Mouse (Mus musculus) spleen, adult 2 months (tissue): ENCODE data around the gene Gm43302. TPM values are rescaled to one million over a fixed set of nuclear protein-coding genes. Genes with fewer than 3 reads are reported as not detected.
"Not testable (repeated sequence)": the region's sequence is repeated elsewhere in the genome, so short reads cannot be mapped to it uniquely, and the experiment has no call there.

Experiments
- DNase-seq, 2 experiments: peaks; one replicate each; pipeline versions ENCODE4 v3.0.0 to v3.0.0-alpha.2; 2012 to 2021; ENCODE audit warnings: low spot score in 2 of 2, low read depth in 1 of 2
- H3K27ac ChIP-seq: fragments of 200-500 bp; 2 replicates; pipeline ENCODE4 v1.5.1; 2012; ENCODE audit warnings: low read length, inconsistent platforms; ENCODE audit not compliant: insufficient read depth
- H3K27me3 ChIP-seq: fragments of 200-500 bp; 2 replicates; pipeline ENCODE4 v1.6.1; 2012; ENCODE audit warnings: mild to moderate bottlenecking, moderate library complexity, low read length, inconsistent platforms; ENCODE audit not compliant: control insufficient read depth, insufficient read depth
- H3K36me3 ChIP-seq: fragments of 200-500 bp; 2 replicates; pipeline ENCODE4 v1.6.1; 2012; ENCODE audit warnings: mild to moderate bottlenecking, low read length, inconsistent platforms; ENCODE audit not compliant: control insufficient read depth, insufficient read depth
- H3K4me1 ChIP-seq: fragments of 200-500 bp; 2 replicates; pipeline ENCODE4 v1.6.1; 2011; ENCODE audit warnings: inconsistent platforms; ENCODE audit not compliant: control insufficient read depth, insufficient read depth, insufficient read length
- H3K4me3 ChIP-seq: fragments of 200-500 bp; 2 replicates; pipeline ENCODE4 v1.5.1; 2011; ENCODE audit warnings: mild to moderate bottlenecking, inconsistent platforms; ENCODE audit not compliant: insufficient read depth, insufficient read length; ENCODE audit errors: extremely low read depth
- CTCF ChIP-seq: fragments of 200-500 bp; IDR thresholded peaks from 2 replicates; pipeline ENCODE4 v1.5.1; 2011; ENCODE audit warnings: mild to moderate bottlenecking, inconsistent platforms; ENCODE audit not compliant: insufficient read depth, insufficient read length, insufficient replicate concordance; ENCODE audit errors: extremely low read depth
- POLR2A ChIP-seq: fragments of 200-500 bp; IDR thresholded peaks from 2 replicates; pipeline ENCODE4 v1.6.1; 2011; ENCODE audit warnings: low read depth, low read length, inconsistent platforms
- WGBS: fragments of 180-500 bp; shearing (Covaris S2); methylation state at CpG from one replicate; pipeline ENCODE4 v1.1.7; 2018; 5-methylcytosine and 5-hydroxymethylcytosine counted together
- polyA plus RNA-seq: library from polyadenylated mRNA; depleted of rRNA; stranded (reverse); fragments of >200 nt; gene quantifications from 2 replicates; pipeline ENCODE4 v1.2.3, GENCODE M21; 2012

Gm43302 gene
- polyA plus RNA-seq, 1 experiment = 1.0 TPM

GRCm38 (mm10) chr5:105301963-105302362, 8.5 kb upstream of the Gm43302 start:
- WGBS = 90% methylated on average over 4 of the region's 4 CpGs
- Histone ChIP-seq H3K4me1 (no peaks in the 10 kb centered on the region), H3K4me3 (no peak overlapping the region), H3K27me3 (no peaks in the 10 kb centered on the region), H3K27ac (no peak overlapping the region), H3K36me3 (no peaks in the 10 kb centered on the region)
- no peak for DNase-seq
- no peak for TF ChIP-seq POLR2A

- H3K27me3 ChIP-seq = no peaks in the 10 kb centered on the region
- no peak overlapping the region for H3K4me3 ChIP-seq
- no peaks in the 10 kb centered on the region for H3K36me3 ChIP-seq
- TF ChIP-seq POLR2A (no peak), CTCF (no peak)
- WGBS = 81% methylated on average over 2 of the region's 2 CpGs
- no peak overlapping the region for H3K27ac ChIP-seq
- no peak for DNase-seq
- H3K4me1 ChIP-seq = no peaks in the 10 kb centered on the region
These were observed 8.0 kb upstream of the Gm43302 start for GRCm38 (mm10) chr5:105301531-105301930.

GRCm38 (mm10) chr5:105295746-105296145, 2.3 kb upstream of the Gm43302 start:
- no peak for DNase-seq
- H3K36me3 ChIP-seq = no peaks in the 10 kb centered on the region
- H3K27me3 ChIP-seq = no peaks in the 10 kb centered on the region
- H3K4me3 ChIP-seq = no peak overlapping the region
- WGBS = 88% methylated on average over 3 of the region's 3 CpGs
- no peak overlapping the region for H3K27ac ChIP-seq
- peaks cover 6% of the 10 kb centered on the region; the same call in 1 of the 2 replicates for H3K4me1 ChIP-seq
- TF ChIP-seq CTCF = no peak
- no peak for TF ChIP-seq POLR2A

- peak overlapping the region; percentile 29 for H3K27ac ChIP-seq
- no peak overlapping the region; the same call in 1 of the 2 replicates for H3K4me3 ChIP-seq
- H3K36me3 ChIP-seq = no peaks in the 10 kb centered on the region
- no peaks in the 10 kb centered on the region for H3K27me3 ChIP-seq
- 90% methylated on average over 1 of the region's 1 CpGs for WGBS
- TF ChIP-seq CTCF = no peak
- no peak for TF ChIP-seq POLR2A
- peaks cover 6% of the 10 kb centered on the region; the same call in 1 of the 2 replicates for H3K4me1 ChIP-seq
- no peak for DNase-seq
These were observed 1.0 kb downstream of the Gm43302 start for GRCm38 (mm10) chr5:105292492-105292891.

GRCm38 (mm10) chr5:105290921-105291320, 2.6 kb downstream of the Gm43302 start:
- not testable (repeated sequence) for H3K27ac ChIP-seq, H3K36me3 ChIP-seq, H3K4me3 ChIP-seq, H3K27me3 ChIP-seq, H3K4me1 ChIP-seq, DNase-seq
- WGBS = 34% methylated on average over 3 of the region's 3 CpGs

- not testable (repeated sequence) for H3K27me3 ChIP-seq, DNase-seq, H3K27ac ChIP-seq, H3K4me3 ChIP-seq, H3K36me3 ChIP-seq, H3K4me1 ChIP-seq
- 43% methylated on average over 1 of the region's 3 CpGs for WGBS
These were observed 32.8 kb downstream of the Gm43302 start for GRCm38 (mm10) chr5:105260673-105261072.

- no peak overlapping the region for H3K27ac ChIP-seq
- H3K4me3 ChIP-seq = no peak overlapping the region
- no peak for DNase-seq
- TF ChIP-seq CTCF (no peak), POLR2A (no peak)
- no peaks in the 10 kb centered on the region for H3K4me1 ChIP-seq
- H3K27me3 ChIP-seq = no peaks in the 10 kb centered on the region
- H3K36me3 ChIP-seq = no peaks in the 10 kb centered on the region
These were observed 41.0 kb downstream of the Gm43302 start for GRCm38 (mm10) chr5:105252491-105252890.

- not testable (repeated sequence) for H3K27me3 ChIP-seq, DNase-seq, H3K4me3 ChIP-seq, H3K36me3 ChIP-seq, H3K27ac ChIP-seq, H3K4me1 ChIP-seq
- WGBS = 10% methylated on average over 3 of the region's 3 CpGs
These were observed 48.8 kb downstream of the Gm43302 start for GRCm38 (mm10) chr5:105244741-105245140.

GRCm38 (mm10) chr5:105240982-105241381, 52.5 kb downstream of the Gm43302 start:
- not testable (repeated sequence) for H3K4me1 ChIP-seq, H3K36me3 ChIP-seq, H3K4me3 ChIP-seq, H3K27ac ChIP-seq, H3K27me3 ChIP-seq, DNase-seq
- WGBS = 76% methylated on average over 5 of the region's 5 CpGs

GRCm38 (mm10) chr5:105239483-105240047, 53.9 kb downstream of the Gm43302 start, which contains the start of gene Gbp10:
Gene Gbp10, minus strand, starts transcription at chr5:105239533.
- H3K4me1 ChIP-seq, H3K27me3 ChIP-seq, H3K36me3 ChIP-seq, H3K4me3 ChIP-seq: not testable (repeated sequence)
- H3K27ac ChIP-seq = peak within 1 kb of the TSS; percentile 60
- DNase-seq = peak in 1 of 2 experiments; percentile 27
